Mouse (Mus musculus): ENCODE data around the gene Atf6. TPM values are rescaled to one million over a fixed set of nuclear protein-coding genes. Genes with fewer than 3 reads are reported as not detected.

Atf6 gene
- total and polyA plus RNA-seq, 2 experiments: 14.3 to 30.1 TPM

DNA sequence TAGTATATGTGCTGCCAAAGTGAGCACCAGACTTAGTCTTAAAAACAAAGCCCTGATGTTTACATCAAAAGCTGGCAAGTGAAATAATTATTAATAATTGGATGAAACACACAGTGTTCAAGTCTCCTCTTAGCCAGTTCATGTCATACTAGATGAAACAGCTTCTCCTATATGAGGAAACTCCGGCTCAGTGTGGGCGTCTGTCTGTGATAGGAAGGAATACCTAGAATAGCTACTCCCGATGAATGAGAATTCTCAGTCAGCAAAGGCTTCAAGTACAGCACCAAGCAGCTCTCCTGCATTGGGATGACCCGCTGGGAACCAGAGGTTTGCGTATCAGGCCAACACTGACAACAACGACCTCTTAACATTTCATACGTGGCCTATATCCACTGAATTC is 115.8 kb downstream of the Atf6 start:
- TF ChIP-seq POLR2A (IDR thresholded peaks at IDR 0.05; ENCODE audit: extremely low read depth, insufficient read depth, low read length): no peak
- TF ChIP-seq CTCF (IDR thresholded peaks at IDR 0.05; ENCODE audit: low read depth, low read length): no peak
- H3K4me1 ChIP-seq (ENCODE audit: control insufficient read depth, insufficient read depth, low read length): peaks cover 2% of the 10 kb centered on the region; the same call in 1 of the 2 replicates
- peaks cover 5% of the 10 kb centered on the region; the same call in 1 of the 2 replicates for H3K36me3 ChIP-seq (ENCODE audit: control insufficient read depth, insufficient read depth, low read length)
- no peaks in the 10 kb centered on the region for H3K27me3 ChIP-seq (ENCODE audit: control insufficient read depth, insufficient read depth, low read length)
- no peak overlapping the region for H3K9ac ChIP-seq (ENCODE audit: low read depth, low read length)
- H3K79me2 ChIP-seq (ENCODE audit: control insufficient read depth, insufficient read depth, low read length): no peaks in the 10 kb centered on the region
- WGBS: 94% methylated on average over 7 of the region's 7 CpGs
- H3K27ac ChIP-seq (replicated peaks; ENCODE audit: insufficient read depth, low read depth, low read length): no peak overlapping the region
- no peak overlapping the region for H3K4me3 ChIP-seq (ENCODE audit: insufficient read depth, low read depth, low read length)
- DNase-seq (ENCODE audit: extremely low read depth, low read depth, low spot score): no peak

DNA sequence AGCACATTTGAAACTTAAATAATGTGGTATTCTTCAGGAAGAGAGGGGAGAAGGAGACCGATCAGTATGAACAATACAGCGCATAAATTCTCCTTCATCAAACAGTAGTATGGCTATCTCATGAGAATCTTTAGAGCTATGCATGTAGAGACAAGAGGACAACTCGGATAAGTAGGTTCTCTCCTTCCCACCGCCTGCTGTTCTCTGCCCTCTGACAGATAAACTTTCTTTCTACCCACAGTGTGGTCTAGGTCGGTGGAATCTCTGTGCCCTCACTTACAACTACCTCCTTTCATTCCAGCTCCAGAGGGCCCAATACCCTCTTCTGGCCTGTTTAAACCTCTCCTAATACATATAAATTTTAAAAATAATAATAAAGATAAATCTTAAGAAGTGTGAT is 121.0 kb downstream of the Atf6 start:
- Histone ChIP-seq H3K27ac (replicated peaks; ENCODE audit: insufficient read depth, low read depth, low read length) (no peak overlapping the region), H3K4me3 (ENCODE audit: insufficient read depth, low read depth, low read length) (no peak overlapping the region), H3K4me1 (ENCODE audit: control insufficient read depth, insufficient read depth, low read length) (no peaks in the 10 kb centered on the region), H3K79me2 (ENCODE audit: control insufficient read depth, insufficient read depth, low read length) (no peaks in the 10 kb centered on the region), H3K36me3 (ENCODE audit: control insufficient read depth, insufficient read depth, low read length) (peaks cover 23% of the 10 kb centered on the region), H3K27me3 (ENCODE audit: control insufficient read depth, insufficient read depth, low read length) (no peaks in the 10 kb centered on the region), H3K9ac (ENCODE audit: low read depth, low read length) (no peak overlapping the region)
- WGBS: 92% methylated on average over 5 of the region's 5 CpGs
- DNase-seq (ENCODE audit: extremely low read depth, low read depth, low spot score): no peak
- no peak for TF ChIP-seq CTCF (IDR thresholded peaks at IDR 0.05; ENCODE audit: low read depth, low read length)
- no peak for TF ChIP-seq POLR2A (IDR thresholded peaks at IDR 0.05; ENCODE audit: extremely low read depth, insufficient read depth, low read length)

DNA sequence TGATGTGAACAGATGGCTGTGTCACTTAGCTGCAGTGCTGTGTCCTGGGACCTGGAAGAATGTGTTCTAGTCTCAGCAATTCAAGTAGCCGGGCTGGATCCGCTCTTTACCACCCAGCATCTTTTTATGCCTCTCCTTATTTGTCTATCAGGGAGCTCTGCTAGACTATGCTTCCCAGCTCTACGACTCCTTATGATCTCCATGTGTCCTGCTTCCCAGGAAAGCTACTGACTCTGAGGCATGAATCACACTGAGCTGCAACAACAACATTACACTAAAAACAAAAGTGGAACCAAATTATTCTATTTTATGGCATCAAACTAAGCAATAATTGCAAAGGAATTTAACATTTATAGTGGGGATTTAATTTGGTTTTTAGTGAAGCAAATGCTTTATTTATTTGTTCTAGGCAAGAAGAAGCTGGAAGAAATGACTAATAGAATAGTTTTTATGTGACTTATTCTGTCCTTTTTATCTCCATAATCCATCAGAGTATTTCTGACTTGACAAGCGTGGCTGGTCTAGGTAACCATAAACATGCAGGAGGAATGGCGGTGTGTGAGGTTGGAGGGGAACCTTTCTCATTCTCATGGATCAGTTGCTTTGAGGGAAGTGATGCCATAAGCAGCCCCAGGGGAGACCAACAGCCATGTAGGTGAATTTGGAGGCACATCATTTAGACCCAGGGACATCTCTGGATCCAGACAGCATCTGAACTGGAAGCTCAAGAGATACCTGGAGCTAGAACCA is 125.9 kb downstream of the Atf6 start:
- TF ChIP-seq CTCF (IDR thresholded peaks at IDR 0.05; ENCODE audit: low read depth, low read length): no peak
- TF ChIP-seq POLR2A (IDR thresholded peaks at IDR 0.05; ENCODE audit: extremely low read depth, insufficient read depth, low read length): no peak
- 95% methylated on average over 5 of the region's 5 CpGs for WGBS
- Histone ChIP-seq H3K4me3 (ENCODE audit: insufficient read depth, low read depth, low read length) (no peak overlapping the region), H3K27ac (replicated peaks; ENCODE audit: insufficient read depth, low read depth, low read length) (no peak overlapping the region), H3K27me3 (ENCODE audit: control insufficient read depth, insufficient read depth, low read length) (no peaks in the 10 kb centered on the region), H3K36me3 (ENCODE audit: control insufficient read depth, insufficient read depth, low read length) (peaks cover 26% of the 10 kb centered on the region), H3K9ac (ENCODE audit: low read depth, low read length) (no peak overlapping the region), H3K79me2 (ENCODE audit: control insufficient read depth, insufficient read depth, low read length) (peaks cover 3% of the 10 kb centered on the region; the same call in 1 of the 2 replicates), H3K4me1 (ENCODE audit: control insufficient read depth, insufficient read depth, low read length) (no peaks in the 10 kb centered on the region)
- DNase-seq (ENCODE audit: extremely low read depth, low read depth, low spot score): no peak

DNA sequence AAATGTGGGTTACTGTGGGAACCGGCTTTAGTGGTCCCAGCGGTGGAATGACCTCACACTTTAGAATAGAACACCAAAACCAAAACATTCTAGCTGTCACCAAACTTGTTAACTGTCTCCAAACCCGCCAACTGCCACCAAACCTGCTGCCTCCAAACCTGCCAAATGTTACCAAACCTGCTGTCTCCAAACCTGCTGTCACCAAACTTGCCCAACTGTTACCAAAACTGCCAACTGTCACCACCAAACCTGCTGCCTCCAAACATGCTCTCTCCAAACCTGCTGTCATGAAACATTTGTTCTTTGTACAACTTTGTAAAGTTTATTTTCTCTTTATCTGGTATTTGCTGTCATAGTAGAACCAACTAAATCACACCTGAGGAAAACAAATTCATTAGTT is 132.7 kb downstream of the Atf6 start:
- DNase-seq (ENCODE audit: extremely low read depth, low read depth, low spot score): no peak
- H3K4me3 ChIP-seq (ENCODE audit: insufficient read depth, low read depth, low read length): no peak overlapping the region
- no peak overlapping the region for H3K9ac ChIP-seq (ENCODE audit: low read depth, low read length)
- TF ChIP-seq POLR2A (IDR thresholded peaks at IDR 0.05; ENCODE audit: extremely low read depth, insufficient read depth, low read length): no peak
- TF ChIP-seq CTCF (IDR thresholded peaks at IDR 0.05; ENCODE audit: low read depth, low read length): no peak
- H3K27me3 ChIP-seq (ENCODE audit: control insufficient read depth, insufficient read depth, low read length): no peaks in the 10 kb centered on the region
- peaks cover 3% of the 10 kb centered on the region; the same call in 1 of the 2 replicates for H3K79me2 ChIP-seq (ENCODE audit: control insufficient read depth, insufficient read depth, low read length)
- WGBS: 98% methylated on average over 3 of the region's 3 CpGs
- no peaks in the 10 kb centered on the region for H3K4me1 ChIP-seq (ENCODE audit: control insufficient read depth, insufficient read depth, low read length)
- no peak overlapping the region for H3K27ac ChIP-seq (replicated peaks; ENCODE audit: insufficient read depth, low read depth, low read length)
- H3K36me3 ChIP-seq (ENCODE audit: control insufficient read depth, insufficient read depth, low read length): peaks cover 14% of the 10 kb centered on the region

DNA sequence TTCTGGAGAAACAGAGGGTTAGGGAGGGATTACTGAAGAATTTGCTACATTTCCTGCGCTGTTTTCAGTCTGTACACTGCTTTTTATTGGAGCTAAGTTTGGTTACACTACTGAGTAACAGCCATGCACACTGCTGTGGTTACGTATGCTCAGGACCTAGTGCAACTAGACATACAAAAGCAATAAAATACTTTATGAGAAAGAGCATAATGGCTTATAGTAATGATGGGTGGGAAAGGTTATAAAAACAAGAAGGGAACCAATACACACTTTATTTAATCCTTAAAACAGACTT is 135.0 kb downstream of the Atf6 start:
- H3K27ac ChIP-seq (replicated peaks; ENCODE audit: insufficient read depth, low read depth, low read length): no peak overlapping the region
- peaks cover 8% of the 10 kb centered on the region for H3K36me3 ChIP-seq (ENCODE audit: control insufficient read depth, insufficient read depth, low read length)
- DNase-seq (ENCODE audit: extremely low read depth, low read depth, low spot score): no peak
- H3K4me1 ChIP-seq (ENCODE audit: control insufficient read depth, insufficient read depth, low read length): no peaks in the 10 kb centered on the region
- H3K27me3 ChIP-seq (ENCODE audit: control insufficient read depth, insufficient read depth, low read length): no peaks in the 10 kb centered on the region
- no peak overlapping the region for H3K4me3 ChIP-seq (ENCODE audit: insufficient read depth, low read depth, low read length)
- H3K79me2 ChIP-seq (ENCODE audit: control insufficient read depth, insufficient read depth, low read length): no peaks in the 10 kb centered on the region
- TF ChIP-seq POLR2A (IDR thresholded peaks at IDR 0.05; ENCODE audit: extremely low read depth, insufficient read depth, low read length) (no peak), CTCF (IDR thresholded peaks at IDR 0.05; ENCODE audit: low read depth, low read length) (no peak)
- no peak overlapping the region for H3K9ac ChIP-seq (ENCODE audit: low read depth, low read length)
- 96% methylated on average over 2 of the region's 2 CpGs for WGBS

DNA sequence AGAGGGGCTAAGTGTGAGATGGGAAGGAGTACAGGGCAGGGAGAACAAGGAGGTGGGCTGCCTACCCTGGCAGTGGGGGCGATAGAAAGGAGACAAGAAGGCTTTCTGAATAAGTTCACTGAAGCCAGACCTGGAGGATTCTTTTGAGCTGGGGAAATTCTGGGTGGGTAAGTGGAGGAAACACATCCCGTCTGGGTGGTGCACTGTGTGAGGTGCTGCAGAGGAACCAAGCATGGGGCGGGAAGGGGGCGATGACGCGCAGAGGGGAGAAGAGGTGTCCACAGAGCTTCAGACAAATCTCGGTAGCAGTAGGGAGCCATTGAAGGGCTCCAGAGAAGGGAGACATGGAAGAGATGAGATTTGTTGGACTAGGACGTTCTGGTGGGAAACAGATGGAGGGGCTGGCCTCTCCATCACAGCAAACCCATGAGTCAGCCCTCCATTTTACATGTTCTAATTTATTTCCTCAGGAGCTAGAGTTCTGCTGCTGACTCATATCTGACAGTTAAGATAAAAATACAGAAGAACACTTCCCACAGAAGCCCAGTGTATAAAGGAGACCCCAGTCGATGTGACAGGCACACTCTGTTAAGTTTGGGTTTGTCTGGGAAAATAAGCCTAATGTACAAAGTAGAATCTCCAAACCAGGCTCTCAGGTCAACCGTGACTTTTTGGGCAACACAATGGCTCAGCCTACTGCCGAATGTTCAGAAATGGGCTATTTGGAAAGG is 135.5 kb downstream of the Atf6 start:
- DNase-seq (ENCODE audit: extremely low read depth, low read depth, low spot score): no peak
- Histone ChIP-seq H3K27ac (replicated peaks; ENCODE audit: insufficient read depth, low read depth, low read length) (no peak overlapping the region), H3K36me3 (ENCODE audit: control insufficient read depth, insufficient read depth, low read length) (peaks cover 8% of the 10 kb centered on the region), H3K4me3 (ENCODE audit: insufficient read depth, low read depth, low read length) (no peak overlapping the region), H3K27me3 (ENCODE audit: control insufficient read depth, insufficient read depth, low read length) (no peaks in the 10 kb centered on the region), H3K4me1 (ENCODE audit: control insufficient read depth, insufficient read depth, low read length) (no peaks in the 10 kb centered on the region), H3K9ac (ENCODE audit: low read depth, low read length) (no peak overlapping the region), H3K79me2 (ENCODE audit: control insufficient read depth, insufficient read depth, low read length) (no peaks in the 10 kb centered on the region)
- 93% methylated on average over 11 of the region's 11 CpGs for WGBS
- no peak for TF ChIP-seq POLR2A (IDR thresholded peaks at IDR 0.05; ENCODE audit: extremely low read depth, insufficient read depth, low read length)
- TF ChIP-seq CTCF (IDR thresholded peaks at IDR 0.05; ENCODE audit: low read depth, low read length): no peak

Data from liver, adult 2 months (tissue).